In genomic region chr8:117240841-117241494, GRCm38 (mm10) we compare ENCODE assay signal across 21 mouse cellular contexts. TPM values are rescaled to one million over a fixed set of nuclear protein-coding genes. Genes with fewer than 3 reads are reported as not detected.
DNase-seq lines count a peak whose midpoint lies in the region; ATAC-seq lines count a peak whose summit lies in the region.
"Had no signal": no experiment of that assay in that cellular context is flagged by ENCODE, and none has a peak within 500 bp of the region (broad histone marks: within the 10 kb centered on the region; RNA-seq: fewer than 3 reads in every experiment).

No protein-coding gene starts in this region.

- H3K27ac ChIP-seq in kidney, embryonic 14.5 days (ENCODE audit: low read depth, low read length), result no peak overlapping the region
- H3K27ac ChIP-seq: embryonic facial prominence, embryonic 12.5 days; forebrain, embryonic 12.5 days; heart, embryonic 10.5 days; liver, embryonic 12.5 days; neural tube, embryonic 15.5 days; stomach, postnatal 0 days had no signal

- no peaks in the 10 kb centered on the region for H3K27me3 ChIP-seq in kidney, embryonic 14.5 days (ENCODE audit: control insufficient read depth, insufficient read depth, low read length)
- H3K27me3 ChIP-seq: embryonic facial prominence, embryonic 12.5 days; forebrain, embryonic 12.5 days; neural tube, embryonic 15.5 days had no signal

- H3K9me3 ChIP-seq in kidney, embryonic 14.5 days (ENCODE audit: control insufficient read depth, low read length), result no peaks in the 10 kb centered on the region
- H3K9me3 ChIP-seq: embryonic facial prominence, embryonic 12.5 days; forebrain, embryonic 12.5 days; heart, embryonic 10.5 days; liver, embryonic 12.5 days; neural tube, embryonic 15.5 days had no signal

- H3K4me3 ChIP-seq in kidney, embryonic 14.5 days (ENCODE audit: low read length), result no peak overlapping the region
- H3K4me3 ChIP-seq: embryonic facial prominence, embryonic 12.5 days; forebrain, embryonic 12.5 days; heart, embryonic 10.5 days; liver, embryonic 12.5 days; neural tube, embryonic 15.5 days had no signal

- H3K4me1 ChIP-seq in kidney, embryonic 14.5 days (ENCODE audit: control insufficient read depth, insufficient read depth, low read length), result no peaks in the 10 kb centered on the region
- H3K4me1 ChIP-seq: embryonic facial prominence, embryonic 12.5 days; forebrain, embryonic 12.5 days; neural tube, embryonic 15.5 days had no signal

- no peak overlapping the region for H3K9ac ChIP-seq in kidney, embryonic 14.5 days (ENCODE audit: low read depth, low read length)
- H3K9ac ChIP-seq: embryonic facial prominence, embryonic 12.5 days; forebrain, embryonic 12.5 days; liver, embryonic 12.5 days; neural tube, embryonic 15.5 days had no signal

- H3K36me3 ChIP-seq in kidney, embryonic 14.5 days (ENCODE audit: control insufficient read depth, insufficient read depth, low read length), result no peaks in the 10 kb centered on the region
- H3K36me3 ChIP-seq: embryonic facial prominence, embryonic 12.5 days; forebrain, embryonic 12.5 days; heart, embryonic 10.5 days; liver, embryonic 12.5 days; neural tube, embryonic 15.5 days had no signal

- 57% methylated on average over 5 of the region's 5 CpGs for WGBS in kidney, embryonic 14.5 days

- 0 out of 2 replicates have a peak, but pooled peaks have one; percentile 6 for ATAC-seq in kidney, embryonic 14.5 days (ENCODE audit: low FRiP score, low TSS enrichment)
- peak; percentile 51 for ATAC-seq in common myeloid progenitor, adult 5-6 weeks (replicated peaks; ENCODE audit: low read depth, poor library complexity, severe bottlenecking)
- ATAC-seq: liver, embryonic 12.5 days; midbrain, embryonic 16.5 days had no signal

- DNase-seq in kidney, adult 18-20 months, result no peak
- peak; percentile 69 for DNase-seq in ES-CJ7 (ENCODE audit: low read depth, low spot score)
- peak; percentile 48 to 58 for DNase-seq in monocyte, adult 2 months (ENCODE audit: low read depth in 1 of 2, low spot score in 2 of 2)
- DNase-seq in thymus, postnatal 36 days, result no peak
- DNase-seq in gastrocnemius, postnatal 36 days, result no peak
- DNase-seq in kidney, adult 9 months, result no peak
- DNase-seq: adrenal gland, postnatal 25 days; cerebellum, adult 11-12 months; kidney, adult 2 months; kidney, postnatal 14 days; lung, adult 18-20 months; lung, postnatal 14 days had no signal

- intact Hi-C loops in gastrocnemius, postnatal 36 days (cut with DNase I), result no loop called here

- H3K4me2 ChIP-seq in kidney, embryonic 14.5 days (replicated peaks; ENCODE audit: low read depth, low read length), result no peak overlapping the region
- H3K4me2 ChIP-seq: embryonic facial prominence, embryonic 12.5 days; forebrain, embryonic 12.5 days; liver, embryonic 12.5 days; neural tube, embryonic 15.5 days had no signal

RNA-seq across cellular contexts. Expression of gene Cmip, which starts 15.9 kb away (rescaled TPM):
- polyA plus RNA-seq in kidney, embryonic 14.5 days (2014; fragmentation: Nextera tagmentation; extraction: Ambion mirVana), result 22.9 and 23.7 TPM in 2 replicates
- total RNA-seq in common myeloid progenitor, adult 5-6 weeks (2017), result 20.5 and 29.0 TPM in 2 replicates
- total RNA-seq in gastrocnemius, postnatal 36 days (2021), result 1 to 10 TPM; 7.4 to 9.6 TPM

Comparison
In these comparisons a context has a peak if more than half of its experiments do, and no peak if none do; other contexts are left out.
1. DNase-seq: peak in ES-CJ7 (single experiment) and monocyte, adult 2 months (2 of 2); none in kidney, adult 18-20 months (single experiment), thymus, postnatal 36 days (0 of 2), gastrocnemius, postnatal 36 days (0 of 2) and kidney, adult 9 months (single experiment).